Mouse (Mus musculus): ENCODE results near the gene Gas7. TPM values are rescaled to one million over a fixed set of nuclear protein-coding genes. Genes with fewer than 3 reads are reported as not detected.

The Gas7 gene
- polyA plus RNA-seq, 1 experiment from 2014 or later = 39.5 TPM

DNA sequence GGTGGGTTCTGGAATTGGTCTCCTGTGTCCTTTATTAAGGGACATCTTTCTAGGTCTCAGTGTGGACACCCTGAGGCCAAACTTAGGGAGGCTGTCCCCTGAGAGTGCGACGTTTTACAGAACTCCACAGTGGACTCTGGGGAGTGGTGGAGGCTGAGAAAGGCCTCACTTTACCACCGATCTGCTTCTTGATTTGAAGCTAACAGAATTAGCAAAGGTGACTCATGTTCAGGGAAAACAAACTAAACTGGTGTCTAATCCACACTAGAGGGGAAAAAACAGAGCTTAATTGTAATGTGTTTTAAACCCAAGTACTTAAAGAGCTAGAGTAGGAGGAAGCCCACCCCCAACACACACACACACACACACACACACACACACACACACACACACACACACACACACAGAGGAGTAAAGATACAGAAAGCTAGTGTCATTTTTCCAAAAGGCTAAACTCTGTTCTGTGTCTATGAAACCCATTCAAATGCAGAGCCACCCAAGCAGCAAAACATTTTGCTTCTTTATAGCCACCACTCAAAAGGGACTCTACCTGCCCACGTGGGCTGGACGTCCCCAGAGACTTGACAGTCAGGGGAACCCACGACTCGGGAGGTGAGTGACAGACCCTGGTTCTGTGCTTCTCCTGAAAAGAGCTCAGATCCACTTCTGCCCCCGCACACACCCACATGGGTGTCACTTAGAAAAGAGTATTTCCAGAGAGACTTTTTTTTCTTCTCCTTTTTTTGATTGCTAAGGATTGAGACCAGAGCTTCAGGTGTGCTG is 268.2 kb downstream of the Gas7 start:
- 81% methylated on average over 8 of the region's 8 CpGs for WGBS

DNA sequence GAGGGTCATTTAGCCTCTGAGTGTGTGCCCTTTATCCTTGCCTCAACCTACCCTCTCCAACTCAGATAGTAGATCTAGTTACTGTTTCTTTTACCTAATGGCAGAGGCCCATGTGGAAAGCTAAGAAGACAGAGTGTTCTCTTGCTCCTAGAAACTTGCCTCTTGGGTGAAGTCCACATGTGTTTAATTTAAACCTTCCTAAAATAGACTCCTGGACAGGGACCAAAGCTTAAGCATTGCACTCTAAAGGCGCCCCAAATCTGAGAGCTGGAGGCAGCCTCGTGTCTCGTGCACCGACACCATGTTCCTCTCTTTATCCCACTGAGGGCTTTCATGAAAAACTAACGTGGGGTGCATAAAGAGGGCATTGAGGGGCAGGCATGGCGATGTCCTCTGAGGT is 271.9 kb downstream of the Gas7 start:
- Histone ChIP-seq H3K4me1 (ENCODE audit: control insufficient read depth, insufficient read depth, low read length) (no peaks in the 10 kb centered on the region), H3K9me3 (replicated peaks; ENCODE audit: control insufficient read depth, low read length) (no peaks in the 10 kb centered on the region), H3K27ac (ENCODE audit: low read depth, low read length) (no peak overlapping the region), H3K36me3 (ENCODE audit: control insufficient read depth, insufficient read depth, low read length) (no peaks in the 10 kb centered on the region), H3K27me3 (replicated peaks; ENCODE audit: control insufficient read depth, insufficient read depth, low read length) (no peaks in the 10 kb centered on the region), H3K9ac (ENCODE audit: low read length) (no peak overlapping the region), H3K4me3 (ENCODE audit: low read depth, low read length) (no peak overlapping the region), H3K4me2 (ENCODE audit: low read length) (no peak overlapping the region)
- WGBS = 86% methylated on average over 6 of the region's 6 CpGs
- DNase-seq (ENCODE audit: low spot score) (no peak), ATAC-seq (no peak)

More for the DNA sequence above, 268.2 kb downstream of the Gas7 start:
- Histone ChIP-seq H3K4me3 (ENCODE audit: low read depth, low read length) (no peak overlapping the region), H3K9ac (ENCODE audit: low read length) (no peak overlapping the region), H3K27ac (ENCODE audit: low read depth, low read length) (no peak overlapping the region), H3K4me1 (ENCODE audit: control insufficient read depth, insufficient read depth, low read length) (no peaks in the 10 kb centered on the region), H3K36me3 (ENCODE audit: control insufficient read depth, insufficient read depth, low read length) (no peaks in the 10 kb centered on the region), H3K4me2 (ENCODE audit: low read length) (no peak overlapping the region), H3K9me3 (replicated peaks; ENCODE audit: control insufficient read depth, low read length) (no peaks in the 10 kb centered on the region), H3K27me3 (replicated peaks; ENCODE audit: control insufficient read depth, insufficient read depth, low read length) (no peaks in the 10 kb centered on the region)
- no peak for DNase-seq (ENCODE audit: low spot score)
- ATAC-seq = no peak

DNA sequence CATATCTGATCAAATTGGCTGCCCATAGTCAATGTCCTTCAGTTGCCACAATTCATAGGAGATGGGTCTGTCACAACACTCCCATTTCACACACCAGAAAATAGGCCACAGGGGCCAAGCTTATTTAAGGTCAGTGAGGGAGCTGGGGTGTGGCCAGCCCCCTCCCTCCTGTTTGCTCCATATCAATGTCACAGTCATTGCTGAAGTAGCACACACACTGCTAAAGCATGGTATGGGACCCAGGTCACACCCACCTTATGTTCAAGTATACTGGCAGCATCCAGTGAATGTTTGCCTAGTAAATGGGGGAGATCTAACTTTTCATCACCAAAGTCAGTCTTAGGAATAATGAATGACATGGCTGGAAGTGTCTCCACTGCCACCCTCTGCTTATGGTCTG is 273.5 kb downstream of the Gas7 start:
- no peaks in the 10 kb centered on the region for H3K36me3 ChIP-seq (ENCODE audit: control insufficient read depth, insufficient read depth, low read length)
- no peak overlapping the region for H3K9ac ChIP-seq (ENCODE audit: low read length)
- no peaks in the 10 kb centered on the region for H3K27me3 ChIP-seq (replicated peaks; ENCODE audit: control insufficient read depth, insufficient read depth, low read length)
- ATAC-seq = no peak
- no peak overlapping the region for H3K4me2 ChIP-seq (ENCODE audit: low read length)
- H3K27ac ChIP-seq (ENCODE audit: low read depth, low read length) = no peak overlapping the region
- DNase-seq (ENCODE audit: low spot score) = no peak
- H3K9me3 ChIP-seq (replicated peaks; ENCODE audit: control insufficient read depth, low read length) = no peaks in the 10 kb centered on the region
- no peaks in the 10 kb centered on the region for H3K4me1 ChIP-seq (ENCODE audit: control insufficient read depth, insufficient read depth, low read length)
- H3K4me3 ChIP-seq (ENCODE audit: low read depth, low read length) = no peak overlapping the region

DNA sequence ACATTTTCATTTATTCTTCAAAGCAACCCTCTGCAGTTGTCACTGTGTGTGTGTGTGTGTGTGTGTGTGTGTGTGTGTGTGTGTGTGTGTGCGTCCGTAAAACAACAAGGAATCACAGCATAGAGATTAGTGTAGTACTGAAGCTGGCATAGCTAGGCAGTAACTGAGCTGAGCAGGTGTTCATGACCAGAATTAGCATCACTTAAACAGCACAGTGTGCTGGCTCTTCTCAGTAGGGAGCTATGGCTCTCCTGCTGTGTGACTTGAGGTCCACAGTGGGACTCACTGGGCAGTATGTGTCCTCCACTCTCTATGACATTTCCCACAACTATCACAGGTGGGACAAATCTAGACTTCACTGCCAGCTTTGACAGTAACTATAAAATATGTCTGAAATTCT is 275.8 kb downstream of the Gas7 start:
- Histone ChIP-seq H3K9ac (ENCODE audit: low read length) (no peak overlapping the region), H3K4me3 (ENCODE audit: low read depth, low read length) (no peak overlapping the region), H3K36me3 (ENCODE audit: control insufficient read depth, insufficient read depth, low read length) (no peaks in the 10 kb centered on the region), H3K4me2 (ENCODE audit: low read length) (no peak overlapping the region), H3K9me3 (replicated peaks; ENCODE audit: control insufficient read depth, low read length) (no peaks in the 10 kb centered on the region), H3K27ac (ENCODE audit: low read depth, low read length) (no peak overlapping the region), H3K27me3 (replicated peaks; ENCODE audit: control insufficient read depth, insufficient read depth, low read length) (no peaks in the 10 kb centered on the region), H3K4me1 (ENCODE audit: control insufficient read depth, insufficient read depth, low read length) (no peaks in the 10 kb centered on the region)
- WGBS = 93% methylated on average over 2 of the region's 2 CpGs
- no peak for ATAC-seq
- no peak for DNase-seq (ENCODE audit: low spot score)

GRCm38 (mm10) chr11:67733726-67734125 is 278.5 kb downstream of the Gas7 start:
- H3K36me3 ChIP-seq (ENCODE audit: control insufficient read depth, insufficient read depth, low read length) = no peaks in the 10 kb centered on the region
- H3K27me3 ChIP-seq (replicated peaks; ENCODE audit: control insufficient read depth, insufficient read depth, low read length) = no peaks in the 10 kb centered on the region
- H3K4me2 ChIP-seq (ENCODE audit: low read length) = no peak overlapping the region
- ATAC-seq (no peak), DNase-seq (ENCODE audit: low spot score) (no peak)
- no peak overlapping the region for H3K4me3 ChIP-seq (ENCODE audit: low read depth, low read length)
- H3K27ac ChIP-seq (ENCODE audit: low read depth, low read length) = no peak overlapping the region
- WGBS = 93% methylated on average over 1 of the region's 1 CpGs
- H3K9me3 ChIP-seq (replicated peaks; ENCODE audit: control insufficient read depth, low read length) = no peaks in the 10 kb centered on the region
- no peaks in the 10 kb centered on the region for H3K4me1 ChIP-seq (ENCODE audit: control insufficient read depth, insufficient read depth, low read length)
- no peak overlapping the region for H3K9ac ChIP-seq (ENCODE audit: low read length)

GRCm38 (mm10) chr11:67734597-67734996 is 279.4 kb downstream of the Gas7 start:
- no peak for ATAC-seq
- H3K4me2 ChIP-seq (ENCODE audit: low read length) = no peak overlapping the region
- no peak overlapping the region for H3K9ac ChIP-seq (ENCODE audit: low read length)
- H3K4me1 ChIP-seq (ENCODE audit: control insufficient read depth, insufficient read depth, low read length) = no peaks in the 10 kb centered on the region
- WGBS = 84% methylated on average over 3 of the region's 3 CpGs
- no peaks in the 10 kb centered on the region for H3K9me3 ChIP-seq (replicated peaks; ENCODE audit: control insufficient read depth, low read length)
- no peaks in the 10 kb centered on the region for H3K27me3 ChIP-seq (replicated peaks; ENCODE audit: control insufficient read depth, insufficient read depth, low read length)
- no peak overlapping the region for H3K27ac ChIP-seq (ENCODE audit: low read depth, low read length)
- no peak overlapping the region for H3K4me3 ChIP-seq (ENCODE audit: low read depth, low read length)
- DNase-seq (ENCODE audit: low spot score) = no peak
- no peaks in the 10 kb centered on the region for H3K36me3 ChIP-seq (ENCODE audit: control insufficient read depth, insufficient read depth, low read length)

DNA sequence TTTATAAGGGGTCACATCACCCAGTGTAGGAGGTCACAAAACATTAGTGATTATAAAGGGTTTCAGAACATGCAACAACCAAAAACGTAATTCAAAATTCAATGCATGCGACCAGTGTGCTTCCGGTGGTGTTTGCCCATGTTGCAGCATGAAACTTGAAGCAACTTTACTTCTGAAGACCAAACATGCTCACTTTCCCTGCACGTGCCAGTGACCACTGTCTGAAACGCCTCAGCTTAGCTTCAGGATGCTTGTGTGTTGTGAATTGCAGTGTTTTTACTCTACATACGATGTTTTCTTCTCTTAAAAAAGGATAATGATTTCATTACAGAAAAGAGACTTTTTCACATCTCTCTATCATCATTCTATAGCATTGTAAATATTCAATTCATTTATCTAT is 283.1 kb downstream of the Gas7 start:
- Histone ChIP-seq H3K27me3 (replicated peaks; ENCODE audit: control insufficient read depth, insufficient read depth, low read length) (no peaks in the 10 kb centered on the region), H3K4me3 (ENCODE audit: low read depth, low read length) (no peak overlapping the region), H3K9me3 (replicated peaks; ENCODE audit: control insufficient read depth, low read length) (no peaks in the 10 kb centered on the region), H3K4me1 (ENCODE audit: control insufficient read depth, insufficient read depth, low read length) (no peaks in the 10 kb centered on the region), H3K9ac (ENCODE audit: low read length) (no peak overlapping the region), H3K4me2 (ENCODE audit: low read length) (no peak overlapping the region), H3K27ac (ENCODE audit: low read depth, low read length) (no peak overlapping the region), H3K36me3 (ENCODE audit: control insufficient read depth, insufficient read depth, low read length) (no peaks in the 10 kb centered on the region)
- 83% methylated on average over 6 of the region's 6 CpGs for WGBS
- no peak for DNase-seq (ENCODE audit: low spot score)
- no peak for ATAC-seq

Other genes with a start within 250 kb of the Gas7 start
- gene Myh4, start 217.4 kb upstream of the Gas7 start, polyA plus RNA-seq (2014; fragmentation: Nextera tagmentation; extraction: Ambion mirVana) = 0.03 TPM in 1 of 2 replicates, not detected in the other
- gene Myh8, start 178.3 kb upstream of the Gas7 start, polyA plus RNA-seq (2014; fragmentation: Nextera tagmentation; extraction: Ambion mirVana) = 0.04 and 0.17 TPM in 2 replicates
- gene Myh13, start 133.8 kb upstream of the Gas7 start, polyA plus RNA-seq (2014; fragmentation: Nextera tagmentation; extraction: Ambion mirVana) = not detected in 2 replicates
- not detected in 2 replicates for gene Rcvrn, start 239.9 kb downstream of the Gas7 start, polyA plus RNA-seq (2014; fragmentation: Nextera tagmentation; extraction: Ambion mirVana)

Measured in forebrain, embryonic 14.5 days (tissue).